Comparison of ENCODE assay signal across 9 mouse cellular contexts in genomic region chr2:74732513-74733316, GRCm38 (mm10). TPM values are rescaled to one million over a fixed set of nuclear protein-coding genes. Genes with fewer than 3 reads are reported as not detected.
DNase-seq lines count a peak whose midpoint lies in the region; ATAC-seq and TF ChIP-seq lines count a peak whose summit lies in the region.
"Had no signal": no experiment of that assay in that cellular context is flagged by ENCODE, and none has a peak within 500 bp of the region (broad histone marks: within the 10 kb centered on the region; RNA-seq: fewer than 3 reads in every experiment).

No protein-coding gene starts in this region.

- H3K4me2 ChIP-seq in hindbrain, embryonic 14.5 days (replicated peaks), result peak overlapping the region; percentile 82
- peak overlapping the region; percentile 91 for H3K4me2 ChIP-seq in neural tube, embryonic 11.5 days (ENCODE audit: low read depth)

- no peak for ATAC-seq in hindbrain, embryonic 14.5 days (ENCODE audit: low FRiP score)
- ATAC-seq in neural tube, embryonic 11.5 days (ENCODE audit: insufficient read depth, low FRiP score, low TSS enrichment), result no peak

- peak; percentile 54 for DNase-seq in kidney, adult 2 months
- no peak for DNase-seq in kidney, postnatal 25 days
- peak; percentile 57 for DNase-seq in embryonic facial prominence, embryonic 10.5 days (ENCODE audit: low spot score)
- DNase-seq in hindbrain, embryonic 14.5 days (ENCODE audit: low spot score), result no peak
- DNase-seq in neural tube, embryonic 11.5 days (ENCODE audit: low spot score), result peak; percentile 84
- DNase-seq in spleen, adult 12 weeks (ENCODE audit: low spot score), result no peak
- DNase-seq in retina, embryonic 14.5 days (ENCODE audit: low spot score), result no peak
- DNase-seq: midbrain, embryonic 14.5 days; thymus, postnatal 36 days had no signal

- 16% methylated on average over 52 of the region's 52 CpGs for WGBS in kidney, adult 2 months
- WGBS in embryonic facial prominence, embryonic 10.5 days, result 1% methylated on average over 52 of the region's 52 CpGs
- under 1% methylated on average over 52 of the region's 52 CpGs for WGBS in hindbrain, embryonic 14.5 days
- WGBS in neural tube, embryonic 11.5 days, result under 1% methylated on average over 52 of the region's 52 CpGs

- H3K27ac ChIP-seq in kidney, adult 2 months (ENCODE audit: insufficient read depth, low read depth, low read length), result peak overlapping the region; percentile 24; the same call in 1 of the 2 replicates
- no peak overlapping the region for H3K27ac ChIP-seq in embryonic facial prominence, embryonic 10.5 days (replicated peaks)
- H3K27ac ChIP-seq in hindbrain, embryonic 14.5 days, result peak overlapping the region; percentile 98
- peak overlapping the region; percentile 99 for H3K27ac ChIP-seq in neural tube, embryonic 11.5 days (ENCODE audit: low read depth, low read length)

- no peaks in the 10 kb centered on the region for H3K4me1 ChIP-seq in kidney, adult 2 months (ENCODE audit: control insufficient read depth, insufficient read depth, low read length)
- H3K4me1 ChIP-seq in embryonic facial prominence, embryonic 10.5 days, result peaks cover 14% of the 10 kb centered on the region; the same call in 1 of the 2 replicates
- H3K4me1 ChIP-seq in hindbrain, embryonic 14.5 days (replicated peaks; ENCODE audit: control insufficient read depth, insufficient read depth, low read length), result no peaks in the 10 kb centered on the region; the same call in 1 of the 2 replicates
- peaks cover 68% of the 10 kb centered on the region for H3K4me1 ChIP-seq in neural tube, embryonic 11.5 days (ENCODE audit: control insufficient read depth, insufficient read depth, low read length)

- TF ChIP-seq CTCF in kidney, adult 2 months (conservative IDR thresholded peaks at IDR 0.05; ENCODE audit: insufficient read depth, insufficient read length, low read depth, low read length), result no peak

- no peaks in the 10 kb centered on the region for H3K27me3 ChIP-seq in kidney, adult 2 months (replicated peaks; ENCODE audit: control insufficient read depth, insufficient read depth, low read length)
- H3K27me3 ChIP-seq in embryonic facial prominence, embryonic 10.5 days (replicated peaks; ENCODE audit: low read depth, poor library complexity, severe bottlenecking), result peaks cover 100% of the 10 kb centered on the region
- peaks cover 79% of the 10 kb centered on the region for H3K27me3 ChIP-seq in hindbrain, embryonic 14.5 days (ENCODE audit: control insufficient read depth, insufficient read depth, low read length)
- H3K27me3 ChIP-seq in neural tube, embryonic 11.5 days (ENCODE audit: control insufficient read depth, insufficient read depth, low read length), result no peaks in the 10 kb centered on the region

- H3K9ac ChIP-seq in hindbrain, embryonic 14.5 days, result peak overlapping the region; percentile 87
- peak overlapping the region; percentile 95 for H3K9ac ChIP-seq in neural tube, embryonic 11.5 days (ENCODE audit: low read length)

- peak overlapping the region; percentile 24; the same call in 1 of the 2 replicates for H3K4me3 ChIP-seq in kidney, adult 2 months (ENCODE audit: insufficient read depth, low read depth, low read length)
- H3K4me3 ChIP-seq in embryonic facial prominence, embryonic 10.5 days, result peak overlapping the region; percentile 31; the same call in 1 of the 2 replicates
- H3K4me3 ChIP-seq in hindbrain, embryonic 14.5 days (replicated peaks; ENCODE audit: low read length), result peak overlapping the region; percentile 42
- peak overlapping the region; percentile 48 for H3K4me3 ChIP-seq in neural tube, embryonic 11.5 days (ENCODE audit: low read depth, low read length)

- H3K9me3 ChIP-seq in embryonic facial prominence, embryonic 10.5 days, result no peaks in the 10 kb centered on the region
- no peaks in the 10 kb centered on the region for H3K9me3 ChIP-seq in hindbrain, embryonic 14.5 days (ENCODE audit: control insufficient read depth, low read length)
- H3K9me3 ChIP-seq in neural tube, embryonic 11.5 days (ENCODE audit: control insufficient read depth, low read length), result no peaks in the 10 kb centered on the region

- H3K36me3 ChIP-seq in kidney, adult 2 months (ENCODE audit: control insufficient read depth, insufficient read depth, low read length), result no peaks in the 10 kb centered on the region
- H3K36me3 ChIP-seq in embryonic facial prominence, embryonic 10.5 days (replicated peaks), result no peaks in the 10 kb centered on the region
- no peaks in the 10 kb centered on the region for H3K36me3 ChIP-seq in hindbrain, embryonic 14.5 days (replicated peaks; ENCODE audit: control insufficient read depth, insufficient read depth)
- peaks cover 2% of the 10 kb centered on the region; the same call in 1 of the 2 replicates for H3K36me3 ChIP-seq in neural tube, embryonic 11.5 days (ENCODE audit: control insufficient read depth, insufficient read depth, low read length)

- TF ChIP-seq POLR2A in kidney, adult 2 months (IDR thresholded peaks at IDR 0.05; ENCODE audit: low read depth, low read length), result no peak

RNA-seq across cellular contexts. Expression of gene Gm28230, which starts 6.2 kb away (rescaled TPM):
- 5.5 and 7.8 TPM in 2 replicates for polyA plus RNA-seq in kidney, adult 2 months (2012; rRNA removed)
- not detected in 2 replicates for polyA plus RNA-seq in embryonic facial prominence, embryonic 10.5 days (2016; fragmentation: Nextera tagmentation; extraction: Ambion mirVana)
- polyA plus RNA-seq in hindbrain, embryonic 14.5 days (2014; fragmentation: Nextera tagmentation; extraction: Ambion mirVana), result 0.82 and 1.3 TPM in 2 replicates
- 3.9 and 5.5 TPM in 2 replicates for polyA plus RNA-seq in neural tube, embryonic 11.5 days (2014; fragmentation: Nextera tagmentation; extraction: Ambion mirVana)
- polyA plus RNA-seq: midbrain, embryonic 14.5 days had no signal

RNA-seq across cellular contexts. Expression of gene Hoxd4, which starts 21.0 kb away (rescaled TPM):
- 20.3 and 31.4 TPM in 2 replicates for polyA plus RNA-seq in kidney, adult 2 months (2012; rRNA removed)
- not detected in 2 replicates for polyA plus RNA-seq in embryonic facial prominence, embryonic 10.5 days (2016; fragmentation: Nextera tagmentation; extraction: Ambion mirVana)
- polyA plus RNA-seq in hindbrain, embryonic 14.5 days (2014; fragmentation: Nextera tagmentation; extraction: Ambion mirVana), result 3.1 and 4.3 TPM in 2 replicates
- polyA plus RNA-seq in neural tube, embryonic 11.5 days (2014; fragmentation: Nextera tagmentation; extraction: Ambion mirVana), result 9.2 and 11.2 TPM in 2 replicates
- polyA plus RNA-seq: midbrain, embryonic 14.5 days had no signal

RNA-seq across cellular contexts. Expression of gene Hoxd3, which starts 21.0 kb away (rescaled TPM):
- 10.2 and 10.7 TPM in 2 replicates for polyA plus RNA-seq in kidney, adult 2 months (2012; rRNA removed)
- 1.7 and 6.9 TPM in 2 replicates for polyA plus RNA-seq in embryonic facial prominence, embryonic 10.5 days (2016; fragmentation: Nextera tagmentation; extraction: Ambion mirVana)
- polyA plus RNA-seq in hindbrain, embryonic 14.5 days (2014; fragmentation: Nextera tagmentation; extraction: Ambion mirVana), result 44.9 and 55.1 TPM in 2 replicates
- 52.7 and 55.0 TPM in 2 replicates for polyA plus RNA-seq in neural tube, embryonic 11.5 days (2014; fragmentation: Nextera tagmentation; extraction: Ambion mirVana)
- polyA plus RNA-seq: midbrain, embryonic 14.5 days had no signal

RNA-seq across cellular contexts. Expression of gene Hoxd8, which starts 28.3 kb away (rescaled TPM):
- 45.8 and 46.2 TPM in 2 replicates for polyA plus RNA-seq in kidney, adult 2 months (2012; rRNA removed)
- polyA plus RNA-seq in embryonic facial prominence, embryonic 10.5 days (2016; fragmentation: Nextera tagmentation; extraction: Ambion mirVana), result not detected in 2 replicates
- 2.1 and 3.3 TPM in 2 replicates for polyA plus RNA-seq in hindbrain, embryonic 14.5 days (2014; fragmentation: Nextera tagmentation; extraction: Ambion mirVana)
- polyA plus RNA-seq in neural tube, embryonic 11.5 days (2014; fragmentation: Nextera tagmentation; extraction: Ambion mirVana), result 21.3 and 23.1 TPM in 2 replicates
- polyA plus RNA-seq: midbrain, embryonic 14.5 days had no signal

RNA-seq across cellular contexts. Expression of gene Hoxd1, which starts 30.1 kb away (rescaled TPM):
- polyA plus RNA-seq in kidney, adult 2 months (2012; rRNA removed), result 0.04 and 0.08 TPM in 2 replicates
- polyA plus RNA-seq in embryonic facial prominence, embryonic 10.5 days (2016; fragmentation: Nextera tagmentation; extraction: Ambion mirVana), result 0.20 and 0.39 TPM in 2 replicates
- polyA plus RNA-seq in hindbrain, embryonic 14.5 days (2014; fragmentation: Nextera tagmentation; extraction: Ambion mirVana), result 0.64 and 0.76 TPM in 2 replicates
- polyA plus RNA-seq in neural tube, embryonic 11.5 days (2014; fragmentation: Nextera tagmentation; extraction: Ambion mirVana), result 9.0 and 9.8 TPM in 2 replicates
- polyA plus RNA-seq: midbrain, embryonic 14.5 days had no signal

Comparison
In these comparisons a context has a peak if more than half of its experiments do, and no peak if none do; other contexts are left out.
1. DNase-seq: peak in kidney, adult 2 months (single experiment), embryonic facial prominence, embryonic 10.5 days (single experiment) and neural tube, embryonic 11.5 days (single experiment); none in kidney, postnatal 25 days (0 of 2), hindbrain, embryonic 14.5 days (single experiment), spleen, adult 12 weeks (single experiment) and retina, embryonic 14.5 days (single experiment).
2. Peak in every context shown above with its lines, with median percentiles within 50 percentile points of each other: H3K4me3 ChIP-seq.